Mouse (Mus musculus) testis, adult 2 months (tissue): ENCODE results near the gene Kbtbd4. TPM values are rescaled to one million over a fixed set of nuclear protein-coding genes. Genes with fewer than 3 reads are reported as not detected.

Source experiments
- H3K27ac ChIP-seq: fragments of 200-500 bp; 2 replicates; pipeline ENCODE4 v1.5.1; 2012; ENCODE audit warnings: low read depth, low read length; ENCODE audit not compliant: control insufficient read depth, insufficient read depth
- H3K27me3 ChIP-seq: fragments of 200-500 bp; 2 replicates; pipeline ENCODE4 v1.6.1; 2012; ENCODE audit warnings: mild to moderate bottlenecking, low read length, moderate library complexity; ENCODE audit not compliant: control insufficient read depth, insufficient read depth
- H3K36me3 ChIP-seq: fragments of 200-500 bp; 2 replicates; pipeline ENCODE4 v1.6.1; 2012; ENCODE audit warnings: mild to moderate bottlenecking, low read length; ENCODE audit not compliant: control insufficient read depth, insufficient read depth
- H3K4me1 ChIP-seq: fragments of 200-500 bp; 2 replicates; pipeline ENCODE4 v1.6.1; 2012; ENCODE audit warnings: low read length; ENCODE audit not compliant: control insufficient read depth, insufficient read depth
- H3K4me3 ChIP-seq: fragments of 200-500 bp; 2 replicates; pipeline ENCODE4 v1.5.1; 2012; ENCODE audit warnings: low read depth, mild to moderate bottlenecking, low read length, moderate library complexity, mixed read lengths; ENCODE audit not compliant: control insufficient read depth
- CTCF ChIP-seq: fragments of 200-500 bp; IDR thresholded peaks from 2 replicates; pipeline ENCODE4 v1.5.1; 2012; ENCODE audit warnings: low read depth, mild to moderate bottlenecking, inconsistent platforms, low read length, moderate library complexity; ENCODE audit not compliant: control insufficient read depth, insufficient read depth, insufficient replicate concordance
- POLR2A ChIP-seq: fragments of 200-500 bp; IDR thresholded peaks from 2 replicates; pipeline ENCODE4 v1.6.1; 2012; ENCODE audit warnings: low read depth, mild to moderate bottlenecking, inconsistent platforms, low read length, moderate library complexity; ENCODE audit not compliant: control insufficient read depth
- polyA plus RNA-seq: library from polyadenylated mRNA; depleted of rRNA; stranded (reverse); fragments of >200 nt; gene quantifications from 2 replicates; pipeline ENCODE4 v1.2.3, GENCODE M21; 2012

Gene Kbtbd4
- polyA plus RNA-seq, 1 experiment = 34.5 TPM

GRCm38 (mm10) chr2:90940233-90941229, 36.0 kb downstream of the Kbtbd4 start, which contains the start of gene Celf1:
Gene Celf1 (plus strand): TSS chr2:90940382.
- Histone ChIP-seq H3K4me1 (peaks cover 4% of the 10 kb centered on the region), H3K27me3 (no peaks in the 10 kb centered on the region), H3K36me3 (no peaks in the 10 kb centered on the region), H3K27ac (peak within 1 kb of the TSS; percentile 98), H3K4me3 (peak within 1 kb of the TSS; percentile 99)
- TF ChIP-seq CTCF = peak; percentile 56
- TF ChIP-seq POLR2A = no peak; the same call in 1 of the 2 replicates

- Histone ChIP-seq H3K27ac (no peak overlapping the region), H3K36me3 (no peaks in the 10 kb centered on the region), H3K4me1 (peaks cover 4% of the 10 kb centered on the region), H3K4me3 (no peak overlapping the region), H3K27me3 (no peaks in the 10 kb centered on the region)
- TF ChIP-seq POLR2A (no peak), CTCF (no peak)
Observed at GRCm38 (mm10) chr2:90941744-90942143, 37.2 kb downstream of the Kbtbd4 start.

DNA sequence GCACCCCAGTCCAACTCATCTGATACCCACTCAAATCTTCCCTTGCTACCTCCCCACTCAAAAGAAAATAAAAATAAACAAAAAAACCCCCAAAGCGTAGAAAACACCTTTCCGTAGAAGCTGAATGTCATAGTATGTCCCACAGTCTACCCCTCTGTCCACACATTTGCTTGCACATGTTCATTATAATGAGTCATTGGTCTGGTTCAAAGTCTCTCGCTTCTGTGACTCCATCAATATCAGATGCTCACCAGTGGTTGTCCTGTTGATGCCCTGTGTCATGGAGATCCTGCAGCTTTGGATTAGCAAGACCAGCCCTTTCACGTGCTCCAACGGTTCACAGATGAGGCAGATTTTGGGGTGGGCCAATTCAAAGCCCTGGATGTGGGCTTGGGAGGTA, 45.6 kb downstream of the Kbtbd4 start:
- TF ChIP-seq CTCF (no peak), POLR2A (no peak)
- Histone ChIP-seq H3K4me3 (no peak overlapping the region), H3K27me3 (no peaks in the 10 kb centered on the region), H3K36me3 (no peaks in the 10 kb centered on the region), H3K27ac (no peak overlapping the region), H3K4me1 (no peaks in the 10 kb centered on the region; the same call in 1 of the 2 replicates)

GRCm38 (mm10) chr2:90950582-90951194, 46.1 kb downstream of the Kbtbd4 start:
- TF ChIP-seq POLR2A (no peak), CTCF (no peak)
- Histone ChIP-seq H3K36me3 (no peaks in the 10 kb centered on the region), H3K27ac (no peak overlapping the region), H3K4me1 (no peaks in the 10 kb centered on the region; the same call in 1 of the 2 replicates), H3K4me3 (no peak overlapping the region), H3K27me3 (no peaks in the 10 kb centered on the region)

DNA sequence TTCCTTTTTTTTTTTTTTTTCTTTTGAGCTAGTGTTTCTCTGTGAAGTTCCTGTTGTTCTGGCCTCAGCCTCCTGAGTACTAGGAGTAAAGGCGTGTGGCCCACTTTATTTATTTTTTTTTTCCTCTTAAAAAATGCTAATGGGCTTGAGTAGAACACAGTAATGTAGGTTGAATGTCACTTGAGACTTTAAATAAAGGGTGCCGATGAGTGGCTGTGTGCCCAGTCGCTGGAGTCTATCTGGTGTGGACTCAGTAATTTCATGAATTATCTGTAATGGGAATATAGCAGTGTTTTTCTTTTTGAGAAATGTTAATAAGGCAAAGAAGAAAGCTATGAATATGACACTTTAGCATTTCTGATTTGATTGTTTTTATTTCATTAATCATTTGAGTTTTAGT, 48.9 kb downstream of the Kbtbd4 start:
- no peak overlapping the region for H3K27ac ChIP-seq
- TF ChIP-seq CTCF = no peak
- TF ChIP-seq POLR2A = no peak
- no peak overlapping the region for H3K4me3 ChIP-seq
- no peaks in the 10 kb centered on the region; the same call in 1 of the 2 replicates for H3K4me1 ChIP-seq
- no peaks in the 10 kb centered on the region for H3K27me3 ChIP-seq
- H3K36me3 ChIP-seq = no peaks in the 10 kb centered on the region

DNA sequence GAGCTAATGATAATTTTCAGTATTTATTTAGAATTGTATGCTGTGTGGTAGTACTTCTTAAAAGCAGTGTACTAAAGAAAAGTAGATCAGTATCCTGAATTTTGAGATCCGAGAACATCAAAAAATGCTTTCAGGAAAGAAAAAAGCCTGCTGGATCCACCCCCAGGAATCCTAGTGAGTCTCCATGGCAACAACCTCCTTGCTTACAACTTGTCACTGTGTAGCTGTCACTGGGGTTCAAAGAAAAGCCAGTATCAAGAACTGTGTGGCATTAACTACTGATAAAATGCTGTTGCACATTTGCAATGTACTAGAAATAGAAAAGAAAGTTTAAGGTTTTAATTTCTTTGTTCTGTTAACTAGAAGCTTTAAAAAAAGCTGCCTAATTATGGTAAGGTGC, 51.5 kb downstream of the Kbtbd4 start:
- TF ChIP-seq POLR2A (no peak), CTCF (no peak)
- H3K27ac ChIP-seq = no peak overlapping the region

DNA sequence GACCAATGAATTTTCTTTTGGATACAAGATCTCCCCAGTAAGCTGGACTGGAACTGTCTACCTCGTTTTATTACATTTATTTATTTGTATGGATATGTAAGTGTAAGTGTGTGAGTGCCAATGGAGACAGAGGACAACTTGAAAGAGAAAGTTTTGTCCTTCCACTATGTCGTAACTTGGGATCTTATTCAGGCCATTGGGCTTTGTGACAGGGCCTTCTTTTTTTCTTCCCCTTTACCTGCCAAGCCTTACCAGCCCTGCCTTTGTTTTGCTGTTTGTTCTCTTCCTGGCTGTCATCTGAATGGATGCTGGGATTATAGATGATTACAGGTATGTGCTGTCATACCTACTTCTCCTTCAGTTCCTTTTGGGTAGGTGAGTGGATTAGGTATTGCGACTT, 54.3 kb downstream of the Kbtbd4 start:
- H3K27me3 ChIP-seq = no peaks in the 10 kb centered on the region
- TF ChIP-seq CTCF = no peak
- H3K4me3 ChIP-seq = no peak overlapping the region
- H3K36me3 ChIP-seq = no peaks in the 10 kb centered on the region
- no peaks in the 10 kb centered on the region for H3K4me1 ChIP-seq
- no peak overlapping the region for H3K27ac ChIP-seq

More for the DNA sequence above, 51.5 kb downstream of the Kbtbd4 start:
- Histone ChIP-seq H3K4me1 (no peaks in the 10 kb centered on the region), H3K36me3 (no peaks in the 10 kb centered on the region), H3K4me3 (no peak overlapping the region), H3K27me3 (no peaks in the 10 kb centered on the region)
